Mouse (Mus musculus) megakaryocyte, embryonic 14.5 days (primary cell): ENCODE data around the gene Asb11.

Experiments
- FLI1 ChIP-seq: IDR thresholded peaks from 2 replicates; pipeline ENCODE4 v1.6.1; 2012; ENCODE audit warnings: low read length, inconsistent platforms, mixed read lengths
- GATA1 ChIP-seq: IDR thresholded peaks from 3 replicates; pipeline ENCODE4 v1.6.1; 2012; ENCODE audit warnings: mixed read lengths, low read length, inconsistent platforms, borderline replicate concordance

DNA sequence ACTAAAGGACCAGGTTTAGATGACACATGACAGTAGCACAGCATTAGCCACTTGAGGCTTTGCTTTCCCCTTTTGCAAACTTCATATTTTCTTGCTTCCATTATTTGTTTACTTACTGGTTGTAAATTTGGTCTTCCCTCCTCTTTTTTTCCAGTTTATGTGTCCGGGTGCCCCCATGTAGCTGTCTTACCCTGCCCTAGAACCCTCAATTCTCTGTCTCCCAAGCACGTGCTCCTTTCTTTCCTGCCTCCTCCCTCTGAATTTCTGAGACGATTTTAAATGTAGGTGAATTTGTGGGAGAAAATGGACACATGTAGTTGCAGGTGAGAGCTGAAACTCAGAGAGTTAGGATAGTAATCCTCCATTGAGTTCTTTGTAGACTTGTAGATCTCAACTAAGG lies 16.3 kb upstream of the Asb11 start:
- TF ChIP-seq GATA1, result no peak
- TF ChIP-seq FLI1, result no peak
